Mouse (Mus musculus): Measurements from ENCODE around the gene Fpr2. TPM values are rescaled to one million over a fixed set of nuclear protein-coding genes. Genes with fewer than 3 reads are reported as not detected.

The Fpr2 gene
- polyA plus RNA-seq, 1 experiment from 2014 or later = 0.37 TPM

DNA sequence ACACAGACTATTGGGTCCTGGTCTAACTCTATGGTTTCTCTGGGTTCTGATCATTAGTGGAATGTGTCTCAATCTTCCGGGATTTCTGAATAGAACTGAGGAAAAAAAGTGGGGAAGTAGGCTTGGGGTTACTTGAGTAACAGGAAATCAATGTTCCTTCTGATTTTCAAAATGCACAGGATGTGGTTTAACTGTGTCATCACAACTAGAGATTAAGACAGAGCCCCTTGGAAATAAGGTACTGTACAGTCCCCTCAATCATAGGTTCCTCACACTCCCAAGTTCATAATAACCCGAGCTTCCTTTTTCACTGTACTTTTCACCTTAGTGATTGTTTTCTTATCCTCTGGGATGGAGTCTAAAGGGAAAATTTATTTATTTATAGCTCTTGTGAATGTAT is 15.9 kb upstream of the Fpr2 start:
- Histone ChIP-seq H3K9ac (no peak overlapping the region), H3K27ac (no peak overlapping the region), H3K4me2 (replicated peaks) (no peak overlapping the region), H3K27me3 (ENCODE audit: control insufficient read depth, insufficient read depth, low read length) (no peaks in the 10 kb centered on the region), H3K4me1 (replicated peaks; ENCODE audit: control insufficient read depth, insufficient read depth, low read length) (no peaks in the 10 kb centered on the region), H3K9me3 (ENCODE audit: control insufficient read depth, low read length) (0 out of 2 replicates have a peak, but pooled peaks cover 8% of the 10 kb centered on the region), H3K36me3 (replicated peaks; ENCODE audit: control insufficient read depth, insufficient read depth) (no peaks in the 10 kb centered on the region), H3K4me3 (replicated peaks; ENCODE audit: low read length) (no peak overlapping the region)
- DNase-seq (ENCODE audit: low spot score) = no peak
- WGBS = 91% methylated on average over 2 of the region's 2 CpGs
- no peak for ATAC-seq (ENCODE audit: low FRiP score)

DNA sequence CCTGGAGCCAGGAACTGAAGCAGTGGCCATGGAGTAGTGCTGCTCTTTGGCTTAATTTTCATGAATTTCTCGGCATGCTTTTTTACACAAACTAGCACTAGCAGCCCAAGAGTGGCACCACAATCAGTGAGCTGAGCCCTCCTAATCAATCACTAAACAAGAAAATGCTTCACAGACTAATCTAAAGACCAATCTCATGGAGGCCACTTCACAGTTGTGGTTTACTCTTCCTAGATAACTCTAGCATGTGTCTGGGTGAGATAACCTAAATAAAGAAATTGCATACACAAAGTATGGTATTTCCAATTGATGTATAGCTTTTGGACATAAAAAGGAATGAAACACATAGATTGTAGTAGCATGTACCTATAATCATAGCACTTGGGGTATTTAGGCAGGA is 8.3 kb upstream of the Fpr2 start:
- ATAC-seq (ENCODE audit: low FRiP score) (no peak), DNase-seq (ENCODE audit: low spot score) (no peak)
- Histone ChIP-seq H3K4me3 (replicated peaks; ENCODE audit: low read length) (no peak overlapping the region), H3K9me3 (ENCODE audit: control insufficient read depth, low read length) (no peaks in the 10 kb centered on the region), H3K27me3 (ENCODE audit: control insufficient read depth, insufficient read depth, low read length) (no peaks in the 10 kb centered on the region), H3K4me1 (replicated peaks; ENCODE audit: control insufficient read depth, insufficient read depth, low read length) (no peaks in the 10 kb centered on the region), H3K4me2 (replicated peaks) (no peak overlapping the region), H3K27ac (no peak overlapping the region), H3K9ac (no peak overlapping the region), H3K36me3 (replicated peaks; ENCODE audit: control insufficient read depth, insufficient read depth) (no peaks in the 10 kb centered on the region)
- 80% methylated on average over 1 of the region's 1 CpGs for WGBS

DNA sequence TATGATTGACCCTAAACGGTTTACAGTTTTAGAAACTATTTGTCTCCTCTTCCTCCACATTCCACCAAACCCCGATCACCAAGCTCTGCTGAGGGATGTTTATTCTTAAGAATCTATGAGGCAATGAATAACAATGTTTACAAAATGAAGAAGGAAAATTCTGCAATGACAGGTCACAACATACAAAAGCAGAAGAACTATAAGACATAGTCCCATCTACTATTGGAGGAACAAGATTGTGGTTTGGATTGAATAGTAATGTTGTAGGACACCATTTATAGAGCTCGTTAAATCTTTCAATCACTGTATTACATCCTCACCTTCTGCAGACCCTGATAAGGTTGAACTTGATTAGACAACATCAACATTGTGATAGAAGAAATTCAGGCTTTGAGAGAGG is 5.0 kb upstream of the Fpr2 start:
- DNase-seq (ENCODE audit: low spot score) = no peak
- WGBS = 89% methylated on average over 3 of the region's 3 CpGs

DNA sequence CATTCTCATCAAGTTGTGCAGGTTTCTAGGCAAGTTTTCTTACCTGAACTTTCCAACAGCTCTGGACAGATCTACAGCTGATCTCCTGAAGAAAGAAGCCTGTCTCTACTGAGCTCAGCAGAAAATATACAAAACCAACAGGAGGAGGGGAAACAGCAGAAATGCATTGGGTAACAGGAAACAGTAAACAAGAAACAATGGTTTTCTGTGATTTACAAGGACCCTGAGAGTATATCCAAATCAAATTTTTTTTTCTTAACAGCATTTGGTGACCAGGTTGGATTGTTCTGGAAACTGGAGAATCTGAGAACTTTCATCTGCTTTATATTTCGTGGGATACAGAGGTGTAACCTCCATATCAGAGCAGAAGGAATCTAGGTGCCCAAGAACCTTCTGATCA is 3.8 kb upstream of the Fpr2 start, which contains the start of gene Fpr1:
TSS of gene Fpr1 (minus strand) at position 101 of the 400 bp plus-strand sequence.
- WGBS = 50% methylated on average over 1 of the region's 1 CpGs
- DNase-seq (ENCODE audit: low spot score) (no peak), ATAC-seq (ENCODE audit: low FRiP score) (no peak)
- H3K9ac ChIP-seq = no peak within 1 kb of the TSS
- no peaks in the 10 kb centered on the region for H3K27me3 ChIP-seq (ENCODE audit: control insufficient read depth, insufficient read depth, low read length)
- H3K4me3 ChIP-seq (replicated peaks; ENCODE audit: low read length) = no peak within 1 kb of the TSS
- H3K36me3 ChIP-seq (replicated peaks; ENCODE audit: control insufficient read depth, insufficient read depth) = no peaks in the 10 kb centered on the region
- no peaks in the 10 kb centered on the region for H3K4me1 ChIP-seq (replicated peaks; ENCODE audit: control insufficient read depth, insufficient read depth, low read length)
- no peak within 1 kb of the TSS for H3K4me2 ChIP-seq (replicated peaks)
- H3K9me3 ChIP-seq (ENCODE audit: control insufficient read depth, low read length) = no peaks in the 10 kb centered on the region
- H3K27ac ChIP-seq = no peak within 1 kb of the TSS

More for the DNA sequence above, 5.0 kb upstream of the Fpr2 start:
- no peak overlapping the region for H3K4me2 ChIP-seq (replicated peaks)
- H3K4me3 ChIP-seq (replicated peaks; ENCODE audit: low read length) = no peak overlapping the region
- no peak for ATAC-seq (ENCODE audit: low FRiP score)
- H3K27me3 ChIP-seq (ENCODE audit: control insufficient read depth, insufficient read depth, low read length) = no peaks in the 10 kb centered on the region
- no peak overlapping the region for H3K9ac ChIP-seq
- no peaks in the 10 kb centered on the region for H3K4me1 ChIP-seq (replicated peaks; ENCODE audit: control insufficient read depth, insufficient read depth, low read length)
- no peaks in the 10 kb centered on the region for H3K36me3 ChIP-seq (replicated peaks; ENCODE audit: control insufficient read depth, insufficient read depth)
- H3K9me3 ChIP-seq (ENCODE audit: control insufficient read depth, low read length) = no peaks in the 10 kb centered on the region
- H3K27ac ChIP-seq = no peak overlapping the region

DNA sequence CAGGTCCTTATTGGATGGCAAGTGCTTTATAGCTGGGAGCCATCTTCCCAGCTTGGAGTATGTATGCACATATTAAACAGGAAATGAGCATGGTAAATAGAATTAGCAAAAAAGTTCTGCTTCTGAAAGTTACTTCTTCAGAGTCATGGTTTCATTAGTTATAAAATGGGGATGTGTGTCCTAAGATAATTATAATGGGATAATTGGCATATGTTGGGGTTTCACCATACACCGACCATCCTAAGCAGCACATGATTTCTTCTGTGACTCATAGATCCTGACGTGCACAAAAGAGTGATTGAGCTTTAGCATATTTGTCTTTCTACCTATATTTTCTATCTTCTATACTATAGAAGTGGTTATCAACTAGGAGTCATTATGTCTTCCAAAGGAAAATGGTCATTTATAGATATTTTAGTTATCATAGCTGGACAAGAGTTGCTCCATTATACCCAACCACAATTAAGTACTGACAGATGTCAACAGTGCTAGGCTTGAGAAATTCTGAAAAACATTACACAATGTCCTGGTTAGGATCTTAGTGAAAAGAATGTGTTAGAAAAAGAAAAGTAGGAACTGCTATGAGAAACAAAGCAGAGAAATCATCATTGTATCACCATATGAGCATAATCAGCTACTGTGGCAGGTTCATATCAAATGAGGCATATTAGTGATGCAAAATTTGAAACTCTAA is 2.3 kb downstream of the Fpr2 start:
- 84% methylated on average over 2 of the region's 2 CpGs for WGBS
- DNase-seq (ENCODE audit: low spot score) (no peak), ATAC-seq (ENCODE audit: low FRiP score) (no peak)
- no peaks in the 10 kb centered on the region for H3K36me3 ChIP-seq (replicated peaks; ENCODE audit: control insufficient read depth, insufficient read depth)
- H3K4me3 ChIP-seq (replicated peaks; ENCODE audit: low read length) = no peak overlapping the region
- no peak overlapping the region for H3K27ac ChIP-seq
- H3K27me3 ChIP-seq (ENCODE audit: control insufficient read depth, insufficient read depth, low read length) = no peaks in the 10 kb centered on the region
- no peaks in the 10 kb centered on the region for H3K9me3 ChIP-seq (ENCODE audit: control insufficient read depth, low read length)
- H3K9ac ChIP-seq = no peak overlapping the region
- H3K4me2 ChIP-seq (replicated peaks) = no peak overlapping the region
- H3K4me1 ChIP-seq (replicated peaks; ENCODE audit: control insufficient read depth, insufficient read depth, low read length) = no peaks in the 10 kb centered on the region

DNA sequence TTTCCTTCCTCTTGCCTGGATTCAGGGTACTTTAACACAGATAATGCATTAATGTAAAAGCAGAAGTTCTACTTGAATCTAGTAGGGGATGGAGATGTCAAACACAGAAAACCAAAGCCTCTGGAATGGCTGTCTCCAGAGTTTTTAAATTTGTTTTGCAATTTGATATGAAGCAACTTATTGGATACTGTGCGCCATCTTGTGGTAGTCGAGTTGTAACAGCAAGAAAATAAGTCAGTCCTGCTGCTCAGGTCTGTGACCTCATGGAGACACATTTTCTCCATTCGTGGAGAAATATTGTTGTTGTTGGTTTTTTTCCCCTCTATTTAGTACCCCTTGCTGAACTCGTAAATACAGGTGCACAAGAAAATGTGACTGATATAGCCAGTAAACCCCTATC is 8.4 kb downstream of the Fpr2 start:
- 6% methylated on average over 4 of the region's 4 CpGs for WGBS
- Histone ChIP-seq H3K36me3 (replicated peaks; ENCODE audit: control insufficient read depth, insufficient read depth) (no peaks in the 10 kb centered on the region), H3K9me3 (ENCODE audit: control insufficient read depth, low read length) (no peaks in the 10 kb centered on the region), H3K9ac (no peak overlapping the region), H3K27me3 (ENCODE audit: control insufficient read depth, insufficient read depth, low read length) (no peaks in the 10 kb centered on the region), H3K4me3 (replicated peaks; ENCODE audit: low read length) (no peak overlapping the region), H3K4me1 (replicated peaks; ENCODE audit: control insufficient read depth, insufficient read depth, low read length) (no peaks in the 10 kb centered on the region), H3K4me2 (replicated peaks) (no peak overlapping the region), H3K27ac (no peak overlapping the region)
- DNase-seq (ENCODE audit: low spot score) (peak; percentile 84), ATAC-seq (ENCODE audit: low FRiP score) (no peak)

DNA sequence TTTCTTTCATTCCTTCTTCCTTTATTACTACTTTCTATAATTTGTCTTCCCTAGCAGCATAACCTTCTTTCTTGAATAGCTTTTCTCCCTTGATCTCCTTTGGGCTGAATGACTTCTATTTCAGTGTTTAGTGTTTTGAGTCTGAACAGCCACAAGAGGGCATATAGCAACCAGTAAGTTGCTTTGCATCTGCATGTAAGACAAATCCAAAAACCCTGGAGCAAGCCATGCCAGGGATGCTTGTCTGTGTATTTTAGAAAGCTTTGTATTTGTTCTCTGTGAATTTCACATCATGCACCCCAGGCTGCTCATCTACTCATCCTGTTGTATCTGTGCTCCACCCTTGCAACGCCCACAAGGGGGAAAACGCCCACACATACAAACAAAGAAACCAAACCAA is 11.6 kb downstream of the Fpr2 start:
- Histone ChIP-seq H3K9ac (no peak overlapping the region), H3K36me3 (replicated peaks; ENCODE audit: control insufficient read depth, insufficient read depth) (no peaks in the 10 kb centered on the region), H3K4me2 (replicated peaks) (no peak overlapping the region), H3K4me1 (replicated peaks; ENCODE audit: control insufficient read depth, insufficient read depth, low read length) (no peaks in the 10 kb centered on the region), H3K4me3 (replicated peaks; ENCODE audit: low read length) (no peak overlapping the region), H3K27ac (no peak overlapping the region), H3K27me3 (ENCODE audit: control insufficient read depth, insufficient read depth, low read length) (no peaks in the 10 kb centered on the region), H3K9me3 (ENCODE audit: control insufficient read depth, low read length) (no peaks in the 10 kb centered on the region)
- ATAC-seq (ENCODE audit: low FRiP score) (peak; percentile 57; the same call in 1 of the 2 replicates), DNase-seq (ENCODE audit: low spot score) (peak; percentile 67)
- WGBS = 84% methylated on average over 2 of the region's 2 CpGs

DNA sequence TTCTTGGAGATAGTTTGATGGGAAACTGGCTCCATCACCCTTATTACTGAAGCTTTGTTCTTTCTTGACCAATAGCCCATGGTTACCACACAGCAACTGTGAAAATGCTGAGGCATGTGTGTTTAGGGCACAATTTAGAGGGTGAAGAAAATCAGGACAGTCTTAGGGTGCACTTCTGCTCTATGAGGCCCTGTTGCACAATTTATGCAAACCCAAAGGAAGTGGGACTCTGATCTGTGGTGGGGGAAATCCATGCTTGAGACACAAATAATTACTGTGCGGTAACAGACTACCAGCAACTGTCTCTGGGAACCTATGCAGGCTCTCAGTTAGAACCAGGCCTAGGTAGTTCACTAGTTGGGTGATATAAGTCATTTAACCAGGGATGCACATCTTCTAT is 13.1 kb downstream of the Fpr2 start:
- H3K27ac ChIP-seq = no peak overlapping the region
- no peaks in the 10 kb centered on the region for H3K27me3 ChIP-seq (ENCODE audit: control insufficient read depth, insufficient read depth, low read length)
- H3K9me3 ChIP-seq (ENCODE audit: control insufficient read depth, low read length) = no peaks in the 10 kb centered on the region
- no peak overlapping the region for H3K4me3 ChIP-seq (replicated peaks; ENCODE audit: low read length)
- no peaks in the 10 kb centered on the region for H3K36me3 ChIP-seq (replicated peaks; ENCODE audit: control insufficient read depth, insufficient read depth)
- ATAC-seq (ENCODE audit: low FRiP score) = no peak
- no peak overlapping the region for H3K4me2 ChIP-seq (replicated peaks)
- H3K9ac ChIP-seq = no peak overlapping the region
- H3K4me1 ChIP-seq (replicated peaks; ENCODE audit: control insufficient read depth, insufficient read depth, low read length) = no peaks in the 10 kb centered on the region
- DNase-seq (ENCODE audit: low spot score) = no peak
- whole genome bisulfite sequencing = 89% methylated on average over 1 of the region's 1 CpGs

DNA sequence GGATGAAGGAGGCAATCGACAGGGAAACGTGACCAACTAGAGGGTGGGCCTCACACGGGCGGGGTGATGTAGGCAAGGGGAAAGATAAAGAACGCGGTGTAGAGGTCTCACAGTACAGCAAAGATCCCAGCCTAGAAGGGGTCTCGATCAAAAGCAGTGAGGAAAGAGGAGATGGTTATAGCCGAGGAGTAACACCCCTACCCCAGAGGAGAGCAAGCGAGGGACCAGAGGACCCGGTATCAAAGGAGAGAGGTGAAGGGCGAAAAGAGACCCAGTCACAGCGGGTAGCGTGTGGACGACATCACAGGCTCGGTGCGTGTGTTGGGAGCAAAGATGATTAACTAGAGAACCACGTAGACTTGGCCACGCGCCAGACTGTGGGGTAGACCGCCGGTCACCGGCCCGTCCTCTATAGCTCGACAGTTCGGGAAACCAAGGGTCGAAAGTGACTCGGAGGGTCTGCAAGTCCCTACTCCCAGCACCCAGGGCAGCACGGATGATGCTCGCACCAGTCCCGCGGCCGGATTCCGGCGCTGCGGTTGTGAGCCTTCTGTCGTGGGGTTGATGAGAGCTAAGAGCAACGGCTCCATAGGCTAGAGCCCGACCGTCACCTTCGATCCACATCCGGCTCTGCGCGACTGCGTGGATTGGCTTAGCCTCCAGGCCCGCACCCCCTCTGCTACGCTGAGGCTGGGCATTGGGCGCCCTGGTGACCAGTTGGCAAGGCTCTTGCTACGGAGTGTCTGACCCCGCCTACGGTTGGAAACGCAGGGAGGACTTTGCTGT is 22.2 kb downstream of the Fpr2 start:
- Histone ChIP-seq H3K4me2 (replicated peaks) (peak overlapping the region; percentile 53), H3K36me3 (replicated peaks; ENCODE audit: control insufficient read depth, insufficient read depth) (no peaks in the 10 kb centered on the region), H3K27ac (peak overlapping the region; percentile 68), H3K9me3 (ENCODE audit: control insufficient read depth, low read length) (no peaks in the 10 kb centered on the region), H3K27me3 (ENCODE audit: control insufficient read depth, insufficient read depth, low read length) (no peaks in the 10 kb centered on the region), H3K9ac (peak overlapping the region; percentile 64), H3K4me1 (replicated peaks; ENCODE audit: control insufficient read depth, insufficient read depth, low read length) (no peaks in the 10 kb centered on the region), H3K4me3 (replicated peaks; ENCODE audit: low read length) (peak overlapping the region; percentile 42)
- ATAC-seq (ENCODE audit: low FRiP score) (peak; percentile 100), DNase-seq (ENCODE audit: low spot score) (peak; percentile 83)
- 17% methylated on average over 51 of the region's 51 CpGs for WGBS
